Mouse (Mus musculus): ENCODE measurements at regions not wholly inside any gene's neighbourhood (a gene's known extent, or its start where the extent isn't known, plus 50 kb on each side); places are given as distances from the start of the nearest gene placed in this dataset.

- no peak for DNase-seq (ENCODE audit: low spot score in 2 of 2)
Observed at GRCm38 (mm10) chr15:70920138-70920537, 2914.2 kb upstream of the Gm6569 start.

DNA sequence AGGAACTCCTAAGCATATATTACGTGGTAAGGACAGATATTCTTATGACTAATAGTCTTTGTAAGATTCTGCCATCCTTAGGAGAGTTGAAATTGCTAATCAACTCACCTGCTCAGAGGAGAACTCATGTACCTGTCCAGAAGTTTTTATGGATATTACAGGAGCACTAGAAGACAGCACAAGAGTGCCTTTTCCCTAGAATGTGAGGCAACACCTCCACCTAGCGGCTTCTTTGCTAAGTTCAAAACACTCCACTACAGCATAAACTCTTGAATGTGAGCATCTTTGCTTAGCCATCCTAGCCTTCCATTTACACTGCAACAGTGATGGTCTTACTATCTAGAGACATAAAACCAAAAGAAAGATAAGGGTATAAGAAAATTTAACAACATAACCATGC, 2913.5 kb upstream of the Gm6569 start:
- peak; percentile 35 to 68 for DNase-seq (ENCODE audit: low spot score in 2 of 2)

Measured in layer of hippocampus, adult 18-20 months (tissue).